Mouse (Mus musculus): ENCODE results near the gene Synm. TPM values are rescaled to one million over a fixed set of nuclear protein-coding genes. Genes with fewer than 3 reads are reported as not detected.

Synm gene
- total and polyA plus RNA-seq, 3 experiments = not detected

DNA sequence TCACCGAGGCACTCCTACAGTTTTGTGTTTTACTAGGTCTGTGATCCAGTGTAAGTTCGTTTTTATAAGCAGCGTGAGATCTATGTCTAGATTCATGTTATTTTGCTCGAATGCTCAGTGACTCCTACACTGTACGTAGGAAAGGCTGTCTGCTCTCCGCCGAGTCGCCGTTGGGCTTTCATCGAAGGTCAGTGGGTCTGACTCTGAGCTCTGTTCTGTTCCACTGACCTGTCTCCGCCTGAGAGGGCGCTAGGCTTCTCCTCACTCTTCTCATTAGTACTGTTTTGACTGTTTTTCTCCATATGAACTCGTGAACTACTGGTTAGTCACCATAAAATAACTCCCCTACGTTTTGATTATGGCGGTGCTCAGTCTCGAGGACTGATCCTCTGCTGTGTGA lies 76.5 kb downstream of the Synm start:
- Histone ChIP-seq H3K9ac (ENCODE audit: insufficient read depth, low read depth) (no peak overlapping the region), H3K79me2 (replicated peaks; ENCODE audit: control insufficient read depth, extremely low read depth, insufficient read depth, poor library complexity, severe bottlenecking) (no peaks in the 10 kb centered on the region), H3K27me3 (replicated peaks) (no peaks in the 10 kb centered on the region), H3K4me3 (replicated peaks in 1 of 3; ENCODE audit: low read depth in 2 of 3, low read length in 2 of 3, poor library complexity in 1 of 3) (no peak overlapping the region), H3K36me3 (replicated peaks in 1 of 2; ENCODE audit: control insufficient read depth in 1 of 2, insufficient read depth in 1 of 2, low read length in 1 of 2) (peaks cover 0 to 19% of the 10 kb centered on the region in 2 experiments), H3K4me2 (ENCODE audit: insufficient read depth, low read depth, poor library complexity, severe bottlenecking) (no peak overlapping the region), H3K27ac (ENCODE audit: insufficient read depth, low read depth) (no peak overlapping the region), H3K9me3 (replicated peaks; ENCODE audit: low read length) (peaks cover 3% of the 10 kb centered on the region), H3K4me1 (ENCODE audit: control insufficient read depth in 1 of 2, insufficient read depth in 2 of 2) (peaks cover 2 to 6% of the 10 kb centered on the region in 2 experiments; a peak in 1 of 4 replicates)
- dilution Hi-C loops (cut with MboI; ENCODE audit: extremely low pct_ligation_motif_present, extremely low pct_unique_long_range_greater_than_20kb, low sequenced_read_pairs) (no loop called here), in situ Hi-C loops (cut with MboI; ENCODE audit: low pct_ligation_motif_present, low pct_unique_long_range_greater_than_20kb, low sequenced_read_pairs) (loop anchor here (25.0 kb wide), 1 partner anchor 454 kb away; no protein-coding TSS in a partner anchor)
- no peak for DNase-seq (ENCODE audit: extremely low read depth)
- TF ChIP-seq ZMIZ1 (IDR thresholded peaks at IDR 0.05; ENCODE audit: low read depth, low read length) (no peak), IRF4 (IDR thresholded peaks at IDR 0.05; ENCODE audit: low read depth, low read length) (no peak), POLR2AphosphoS2 (IDR thresholded peaks at IDR 0.05; ENCODE audit: low read depth, low read length) (no peak), SIN3A (IDR thresholded peaks at IDR 0.05; ENCODE audit: low read length) (no peak), MAX (IDR thresholded peaks at IDR 0.05; ENCODE audit: low read length) (no peak), EP300 (IDR thresholded peaks at IDR 0.05; ENCODE audit: low read length) (no peak), CHD1 (IDR thresholded peaks at IDR 0.05; ENCODE audit: low read depth, low read length) (no peak), E2F4 (IDR thresholded peaks at IDR 0.05; ENCODE audit: insufficient replicate concordance, low read depth, low read length) (no peak), HCFC1 (IDR thresholded peaks at IDR 0.05; ENCODE audit: low read depth, low read length) (no peak), PAX5 (IDR thresholded peaks at IDR 0.05; ENCODE audit: low read length) (no peak), TBP (conservative IDR thresholded peaks at IDR 0.05; ENCODE audit: low read depth, low read length) (no peak), KAT2A (IDR thresholded peaks at IDR 0.05; ENCODE audit: insufficient replicate concordance, low read length) (no peak), BHLHE40 (IDR thresholded peaks at IDR 0.05; ENCODE audit: low read depth, low read length) (no peak), RCOR1 (conservative IDR thresholded peaks at IDR 0.05; ENCODE audit: low read depth, low read length) (no peak), ZKSCAN1 (IDR thresholded peaks at IDR 0.05; ENCODE audit: borderline replicate concordance, low read depth, low read length) (no peak), CTCF (conservative IDR thresholded peaks at IDR 0.05 in 1 of 2, IDR thresholded peaks at IDR 0.05 in 1 of 2; ENCODE audit: low read depth in 2 of 2, low read length in 2 of 2) (no peak), ELF1 (IDR thresholded peaks at IDR 0.05; ENCODE audit: low read depth, low read length) (no peak), RAD21 (IDR thresholded peaks at IDR 0.05; ENCODE audit: low read depth, low read length) (no peak), MEF2A (IDR thresholded peaks at IDR 0.05; ENCODE audit: borderline replicate concordance, low read depth, low read length) (no peak), TCF12 (IDR thresholded peaks at IDR 0.05; ENCODE audit: low read depth, low read length) (no peak)

DNA sequence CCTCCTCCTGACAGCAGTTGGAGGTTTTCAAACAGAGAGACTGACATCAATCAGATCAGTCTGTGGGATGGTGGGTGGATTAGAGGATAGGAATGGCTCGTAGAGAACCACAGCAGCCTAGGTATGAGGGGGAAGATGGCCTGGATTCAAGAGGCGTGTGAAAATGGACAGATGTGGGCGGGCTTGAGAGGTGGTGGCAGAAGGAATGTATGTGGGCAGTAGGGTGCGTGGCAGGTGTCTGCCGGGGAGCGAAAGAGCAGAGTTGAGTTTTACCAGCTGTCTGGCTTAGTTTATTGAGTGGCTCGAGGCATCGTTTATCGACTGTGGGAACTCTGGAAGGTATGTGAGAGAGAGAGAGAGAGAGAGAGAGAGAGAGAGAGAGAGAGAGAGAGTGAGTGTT lies 78.5 kb downstream of the Synm start:
- DNase-seq (ENCODE audit: extremely low read depth) = no peak
- Histone ChIP-seq H3K36me3 (replicated peaks in 1 of 2; ENCODE audit: control insufficient read depth in 1 of 2, insufficient read depth in 1 of 2, low read length in 1 of 2) (peaks cover 0 to 19% of the 10 kb centered on the region in 2 experiments), H3K4me1 (ENCODE audit: control insufficient read depth in 1 of 2, insufficient read depth in 2 of 2) (peaks cover 6 to 11% of the 10 kb centered on the region in 2 experiments; a peak in 3 of 4 replicates), H3K4me3 (replicated peaks in 1 of 3; ENCODE audit: low read depth in 2 of 3, low read length in 2 of 3, poor library complexity in 1 of 3) (no peak overlapping the region), H3K9me3 (replicated peaks; ENCODE audit: low read length) (peaks cover 3% of the 10 kb centered on the region), H3K9ac (ENCODE audit: insufficient read depth, low read depth) (no peak overlapping the region), H3K79me2 (replicated peaks; ENCODE audit: control insufficient read depth, extremely low read depth, insufficient read depth, poor library complexity, severe bottlenecking) (no peaks in the 10 kb centered on the region), H3K27me3 (replicated peaks) (no peaks in the 10 kb centered on the region), H3K4me2 (ENCODE audit: insufficient read depth, low read depth, poor library complexity, severe bottlenecking) (no peak overlapping the region), H3K27ac (ENCODE audit: insufficient read depth, low read depth) (no peak overlapping the region)
- dilution Hi-C loops (cut with MboI; ENCODE audit: extremely low pct_ligation_motif_present, extremely low pct_unique_long_range_greater_than_20kb, low sequenced_read_pairs) = no loop called here
- no peak for TF ChIP-seq USF1 (IDR thresholded peaks at IDR 0.05; ENCODE audit: low read depth, low read length)
- TF ChIP-seq KAT2A (IDR thresholded peaks at IDR 0.05; ENCODE audit: insufficient replicate concordance, low read length) = no peak
- TF ChIP-seq ZNF384 (IDR thresholded peaks at IDR 0.05; ENCODE audit: low read depth, low read length) = no peak
- no peak for TF ChIP-seq MAZ (IDR thresholded peaks at IDR 0.05; ENCODE audit: low read depth, low read length)
- TF ChIP-seq MEF2A (IDR thresholded peaks at IDR 0.05; ENCODE audit: borderline replicate concordance, low read depth, low read length) = no peak
- TF ChIP-seq HCFC1 (IDR thresholded peaks at IDR 0.05; ENCODE audit: low read depth, low read length) = no peak
- no peak for TF ChIP-seq RAD21 (IDR thresholded peaks at IDR 0.05; ENCODE audit: low read depth, low read length)
- no peak for TF ChIP-seq JUND (conservative IDR thresholded peaks at IDR 0.05; ENCODE audit: low read depth, low read length)
- in situ Hi-C loops (cut with MboI; ENCODE audit: low pct_ligation_motif_present, low pct_unique_long_range_greater_than_20kb, low sequenced_read_pairs) = loop anchor here (25.0 kb wide), 1 partner anchor 456 kb away; no protein-coding TSS in a partner anchor
